Mouse (Mus musculus): Measurements from ENCODE around the gene Hyal2. TPM values are rescaled to one million over a fixed set of nuclear protein-coding genes. Genes with fewer than 3 reads are reported as not detected.

Gene Hyal2
- total and polyA plus RNA-seq, 3 experiments: 31.3 to 32.0 TPM; not detected in 1

DNA sequence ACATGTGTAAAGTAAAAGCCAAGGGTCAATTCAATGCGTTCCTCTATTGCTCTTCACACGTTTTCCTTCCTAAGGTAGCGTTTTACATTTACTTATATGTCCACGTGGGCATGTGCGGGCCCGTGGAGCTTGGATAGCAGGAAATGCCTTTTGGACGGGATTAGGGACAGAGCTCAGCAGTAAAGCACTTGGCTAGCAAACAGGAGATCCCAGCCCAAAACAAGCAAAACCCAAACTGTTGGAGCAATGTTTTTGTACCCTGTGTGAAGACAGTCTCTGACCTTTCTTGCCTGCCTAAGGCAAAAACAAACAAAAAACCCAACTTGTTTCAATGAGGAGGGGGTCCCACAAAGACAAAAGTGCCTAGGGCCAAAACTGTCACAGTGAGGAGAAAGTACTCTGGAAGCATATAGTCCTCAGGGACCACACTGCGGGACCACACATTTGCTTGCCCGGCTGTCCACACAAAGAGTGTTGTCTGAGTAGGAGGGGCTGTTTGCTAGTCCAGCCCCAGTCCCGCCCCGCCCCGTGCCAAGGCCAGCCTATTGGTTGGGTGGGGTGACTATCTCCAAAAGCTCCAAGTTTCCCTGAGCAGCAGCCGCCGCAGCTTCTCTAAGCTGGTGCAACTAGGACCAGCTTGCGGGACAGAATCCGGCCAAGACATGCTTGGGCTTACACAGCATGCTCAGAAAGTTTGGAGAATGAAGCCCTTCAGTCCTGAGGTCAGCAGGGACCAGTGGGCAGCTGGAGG, 8.8 kb downstream of the Hyal2 start, which contains the start of gene Hyal1 (continued):
- no peak for TF ChIP-seq CTCF (IDR thresholded peaks at IDR 0.05 in 2 of 3, conservative IDR thresholded peaks at IDR 0.05 in 1 of 3; ENCODE audit: control insufficient read depth in 1 of 3, insufficient read depth in 1 of 3, low read depth in 2 of 3, low read length in 3 of 3, poor library complexity in 1 of 3, severe bottlenecking in 1 of 3)
- no peak for TF ChIP-seq ELF1 (IDR thresholded peaks at IDR 0.05; ENCODE audit: low read depth, low read length)
- no peak for TF ChIP-seq ZKSCAN1 (IDR thresholded peaks at IDR 0.05; ENCODE audit: low read depth, low read length)

DNA sequence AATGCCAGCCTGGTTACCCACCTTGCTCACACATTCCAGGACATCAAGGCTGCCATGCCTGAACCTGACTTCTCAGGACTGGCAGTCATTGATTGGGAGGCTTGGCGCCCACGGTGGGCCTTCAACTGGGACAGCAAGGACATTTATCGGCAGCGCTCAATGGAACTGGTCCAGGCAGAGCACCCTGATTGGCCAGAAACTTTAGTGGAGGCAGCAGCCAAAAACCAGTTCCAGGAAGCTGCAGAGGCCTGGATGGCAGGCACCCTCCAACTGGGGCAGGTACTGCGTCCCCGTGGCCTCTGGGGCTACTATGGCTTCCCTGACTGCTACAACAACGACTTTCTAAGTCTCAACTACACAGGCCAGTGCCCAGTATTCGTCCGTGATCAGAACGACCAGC, 10.1 kb downstream of the Hyal2 start:
- Histone ChIP-seq H3K9me3 (replicated peaks; ENCODE audit: insufficient read depth, low read length) (no peaks in the 10 kb centered on the region), H3K4me1 (ENCODE audit: control insufficient read depth in 1 of 2, insufficient read depth in 2 of 2, low read length in 2 of 2) (peaks cover 2 to 33% of the 10 kb centered on the region in 2 experiments; a peak in 3 of 4 replicates), H3K79me2 (ENCODE audit: control insufficient read depth, insufficient read depth, low read length, poor library complexity) (peaks cover 23% of the 10 kb centered on the region), H3K27me3 (ENCODE audit: control insufficient read depth in 1 of 2, insufficient read depth in 2 of 2, low read length in 2 of 2) (no peaks in the 10 kb centered on the region), H3K9ac (ENCODE audit: control insufficient read depth, low read depth, low read length, poor library complexity, severe bottlenecking) (no peak overlapping the region), H3K27ac (ENCODE audit: control insufficient read depth, low read depth, low read length) (no peak overlapping the region), H3K36me3 (ENCODE audit: control insufficient read depth in 1 of 2, insufficient read depth in 2 of 2, low read length in 2 of 2) (peaks cover 0 to 11% of the 10 kb centered on the region in 2 experiments; a peak in 2 of 4 replicates), H3K4me3 (ENCODE audit: control insufficient read depth in 1 of 2, insufficient read depth in 1 of 2, low read depth in 2 of 2, low read length in 2 of 2) (no peak overlapping the region)
- TF ChIP-seq TAL1 (IDR thresholded peaks at IDR 0.05; ENCODE audit: low read length) (no peak), BHLHE40 (IDR thresholded peaks at IDR 0.05; ENCODE audit: borderline replicate concordance, low read depth, low read length) (no peak), TCF12 (IDR thresholded peaks at IDR 0.05; ENCODE audit: low read depth, low read length) (no peak), MAFK (IDR thresholded peaks at IDR 0.05; ENCODE audit: borderline replicate concordance, low read depth, low read length) (no peak), CHD1 (IDR thresholded peaks at IDR 0.05; ENCODE audit: low read depth, low read length) (no peak), EP300 (IDR thresholded peaks at IDR 0.05; ENCODE audit: low read depth in 1 of 2, low read length in 2 of 2) (no peak), HCFC1 (IDR thresholded peaks at IDR 0.05; ENCODE audit: low read depth, low read length) (no peak), MXI1 (IDR thresholded peaks at IDR 0.05; ENCODE audit: low read depth, low read length) (no peak), USF1 (IDR thresholded peaks at IDR 0.05; ENCODE audit: low read depth, low read length) (no peak), RCOR1 (IDR thresholded peaks at IDR 0.05; ENCODE audit: low read depth, low read length) (no peak), UBTF (IDR thresholded peaks at IDR 0.05; ENCODE audit: borderline replicate concordance, insufficient read depth, low read depth, low read length) (no peak), NRF1 (IDR thresholded peaks at IDR 0.05; ENCODE audit: insufficient read depth, low read depth, low read length, poor library complexity, severe bottlenecking) (no peak), CHD2 (IDR thresholded peaks at IDR 0.05; ENCODE audit: low read length) (no peak), SIN3A (IDR thresholded peaks at IDR 0.05; ENCODE audit: low read length) (no peak), ELF1 (IDR thresholded peaks at IDR 0.05; ENCODE audit: low read depth, low read length) (no peak), MAX (IDR thresholded peaks at IDR 0.05; ENCODE audit: low read length) (no peak), MAZ (IDR thresholded peaks at IDR 0.05; ENCODE audit: low read depth, low read length) (no peak), CTCF (IDR thresholded peaks at IDR 0.05 in 2 of 3, conservative IDR thresholded peaks at IDR 0.05 in 1 of 3; ENCODE audit: control insufficient read depth in 1 of 3, insufficient read depth in 1 of 3, low read depth in 2 of 3, low read length in 3 of 3, poor library complexity in 1 of 3, severe bottlenecking in 1 of 3) (no peak), RAD21 (IDR thresholded peaks at IDR 0.05; ENCODE audit: low read depth, low read length) (no peak), POLR2AphosphoS2 (IDR thresholded peaks at IDR 0.05; ENCODE audit: low read length) (no peak)
- DNase-seq (ENCODE audit: low read depth, low spot score): no peak

Data from MEL (cell line).